Mouse (Mus musculus): ENCODE data around the gene Rab8b.

Gene Rab8b

GRCm38 (mm10) chr9:66919382-66919971 lies at the start of gene Rab8b:
Gene Rab8b (minus strand): TSS chr9:66919687.
- peak; percentile 99 for DNase-seq

- DNase-seq, result no peak
Observed at GRCm38 (mm10) chr9:66967492-66967891, 48.0 kb upstream of the Rab8b start.

GRCm38 (mm10) chr9:66961478-66961877 lies 42.0 kb upstream of the Rab8b start:
- DNase-seq, result no peak

GRCm38 (mm10) chr9:66957451-66957850 lies 38.0 kb upstream of the Rab8b start:
- no peak for DNase-seq

- no peak for DNase-seq
Observed at GRCm38 (mm10) chr9:66952886-66953285, 33.4 kb upstream of the Rab8b start.

- no peak for DNase-seq
Observed at GRCm38 (mm10) chr9:66952321-66952720, 32.8 kb upstream of the Rab8b start.

GRCm38 (mm10) chr9:66948536-66948935 lies 29.0 kb upstream of the Rab8b start:
- DNase-seq, result no peak

GRCm38 (mm10) chr9:66945647-66946641 lies 26.5 kb upstream of the Rab8b start, which contains the start of gene Rps27l:
Gene Rps27l (plus strand): TSS chr9:66946086.
- peak; percentile 96 to 97 for DNase-seq

- DNase-seq, result no peak
Observed at GRCm38 (mm10) chr9:66945161-66945560, 25.7 kb upstream of the Rab8b start.

- DNase-seq, result peak in 1 of 2 experiments; percentile 67
Observed at GRCm38 (mm10) chr9:66938836-66939235, 19.3 kb upstream of the Rab8b start.

GRCm38 (mm10) chr9:66937507-66937906 lies 18.0 kb upstream of the Rab8b start:
- DNase-seq, result peak; percentile 43 to 60

GRCm38 (mm10) chr9:66933869-66934808 lies 14.7 kb upstream of the Rab8b start:
- DNase-seq, result no peak

GRCm38 (mm10) chr9:66930351-66930750 lies 10.9 kb upstream of the Rab8b start:
- no peak for DNase-seq

GRCm38 (mm10) chr9:66927696-66928402 lies 8.4 kb upstream of the Rab8b start:
- DNase-seq, result no peak

GRCm38 (mm10) chr9:66925853-66926252 lies 6.4 kb upstream of the Rab8b start:
- no peak for DNase-seq

GRCm38 (mm10) chr9:66922076-66922475 lies 2.6 kb upstream of the Rab8b start:
- DNase-seq, result peak in 1 of 2 experiments; percentile 21

- no peak for DNase-seq
Observed at GRCm38 (mm10) chr9:66920488-66921279, 1.2 kb upstream of the Rab8b start.

- no peak for DNase-seq
Observed at GRCm38 (mm10) chr9:66919981-66920380, 494 bp upstream of the Rab8b start.

- no peak for DNase-seq
Observed at GRCm38 (mm10) chr9:66918672-66919330, 686 bp downstream of the Rab8b start.

- DNase-seq, result no peak
Observed at GRCm38 (mm10) chr9:66917892-66918255, 1.6 kb downstream of the Rab8b start.
